Mouse (Mus musculus): ENCODE measurements around the gene Abhd16a.

- TF ChIP-seq CTCF (IDR thresholded peaks at IDR 0.05; ENCODE audit: low read depth, low read length) (no peak), POLR2A (IDR thresholded peaks at IDR 0.05; ENCODE audit: borderline replicate concordance, low read depth, low read length) (no peak)
Measured at GRCm38 (mm10) chr17:35121871-35122303, 32.8 kb downstream of the Abhd16a start, which contains the start of gene Csnk2b.
